9 mouse cellular contexts compared by ENCODE assay signal in genomic region chr2:73428803-73429468, GRCm38 (mm10). TPM values are rescaled to one million over a fixed set of nuclear protein-coding genes. Genes with fewer than 3 reads are reported as not detected.
DNase-seq lines count a peak whose midpoint lies in the region; ATAC-seq and TF ChIP-seq lines count a peak whose summit lies in the region.
"Had no signal": no experiment of that assay in that cellular context is flagged by ENCODE, and none has a peak within 500 bp of the region (broad histone marks: within the 10 kb centered on the region; RNA-seq: fewer than 3 reads in every experiment).

No protein-coding gene starts in this region.

- 0 out of 2 replicates have a peak, but pooled peaks have one; percentile 5 for ATAC-seq in neutrophil, adult 5-6 weeks (ENCODE audit: extremely low read depth, insufficient number of reproducible peaks, low FRiP score, poor library complexity, severe bottlenecking)

- H3K4me1 ChIP-seq in cortical plate, adult 2 months (ENCODE audit: control insufficient read depth, insufficient read depth, low read length): no peaks in the 10 kb centered on the region

- no peak overlapping the region for H3K4me3 ChIP-seq in cortical plate, adult 2 months (ENCODE audit: insufficient read depth, low read length)
- H3K4me3 ChIP-seq: liver, embryonic 13.5 days had no signal

- TF ChIP-seq POLR2A in cortical plate, adult 2 months (IDR thresholded peaks at IDR 0.05; ENCODE audit: extremely low read depth, insufficient read depth, low read length): 0 out of 2 replicates have a peak, but pooled peaks have one; percentile 29

- TF ChIP-seq CTCF in cortical plate, adult 2 months (IDR thresholded peaks at IDR 0.05; ENCODE audit: extremely low read depth, insufficient read depth, low read length): no peak

- DNase-seq in left cerebral cortex, adult 11 months (ENCODE audit: low spot score): peak; percentile 63
- DNase-seq in left cerebral cortex, postnatal 4 days: no peak
- peak; percentile 9 for DNase-seq in heart, postnatal 4 days
- no peak for DNase-seq in cerebellum, postnatal 4 days (ENCODE audit: low spot score in 2 of 2)
- DNase-seq in urinary bladder, postnatal 25 days (ENCODE audit: low spot score): no peak
- no peak for DNase-seq in spleen, postnatal 14 days (ENCODE audit: low spot score in 2 of 2)
- DNase-seq: liver, embryonic 13.5 days had no signal

- H3K27ac ChIP-seq in cortical plate, adult 2 months (ENCODE audit: insufficient read depth, low read length): no peak overlapping the region
- H3K27ac ChIP-seq: liver, embryonic 13.5 days had no signal

- intact Hi-C loops in left cerebral cortex, postnatal 4 days (cut with DNase I): no loop called here

RNA-seq across cellular contexts. Expression of gene Gpr155, which starts 42.6 kb away (rescaled TPM):
- total RNA-seq in left cerebral cortex, postnatal 4 days (2021): 10 to 100 TPM; 22.9 to 23.6 TPM
- polyA plus RNA-seq in cortical plate, adult 2 months (2012; rRNA removed): 25.9 and 26.6 TPM in 2 replicates
- total RNA-seq in heart, postnatal 4 days (2021): 1 to 10 TPM; 7.6 TPM
- total RNA-seq in neutrophil, adult 5-6 weeks (2017): 20.1 and 24.3 TPM in 2 replicates

Comparison
In these comparisons a context has a peak if more than half of its experiments do, and no peak if none do; other contexts are left out.
1. DNase-seq: peak in left cerebral cortex, adult 11 months (single experiment) and heart, postnatal 4 days (single experiment); none in left cerebral cortex, postnatal 4 days (single experiment), cerebellum, postnatal 4 days (0 of 2), urinary bladder, postnatal 25 days (single experiment) and spleen, postnatal 14 days (0 of 2).